Mouse (Mus musculus): ENCODE data around the gene C1ra. TPM values are rescaled to one million over a fixed set of nuclear protein-coding genes. Genes with fewer than 3 reads are reported as not detected.
"Not testable (repeated sequence)": the region's sequence is repeated elsewhere in the genome, so short reads cannot be mapped to it uniquely, and the experiment has no call there.

The C1ra gene
- polyA plus RNA-seq, 1 experiment from 2014 or later: 3.9 TPM

DNA sequence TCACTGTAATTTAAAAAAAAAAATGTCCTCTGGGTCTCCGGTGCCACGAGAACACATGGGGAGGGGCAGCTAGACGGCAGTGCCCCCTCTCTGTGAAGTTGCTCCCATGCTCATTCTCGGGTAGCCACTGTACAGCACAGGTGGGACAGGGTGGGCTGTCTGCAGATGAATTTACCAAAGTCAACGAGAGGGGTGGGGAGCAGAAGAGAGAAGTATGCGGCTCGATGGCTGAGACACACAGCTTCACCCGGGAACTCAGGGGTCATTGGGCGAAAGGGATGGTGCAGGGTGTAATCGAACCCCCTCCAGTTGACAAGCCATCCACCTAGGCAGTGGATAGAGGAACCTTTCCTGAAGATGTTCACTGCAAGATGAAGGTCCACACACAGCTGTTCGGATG, 35.4 kb upstream of the C1ra start:
- WGBS: 84% methylated on average over 11 of the region's 11 CpGs
- ATAC-seq (ENCODE audit: insufficient number of reproducible peaks, low FRiP score, low TSS enrichment, low read depth): no peak
- no peaks in the 10 kb centered on the region for H3K4me1 ChIP-seq
- no peak overlapping the region for H3K4me3 ChIP-seq
- no peak overlapping the region for H3K9ac ChIP-seq
- no peaks in the 10 kb centered on the region for H3K9me3 ChIP-seq
- H3K4me2 ChIP-seq: no peak overlapping the region
- no peaks in the 10 kb centered on the region for H3K36me3 ChIP-seq
- H3K27me3 ChIP-seq: no peaks in the 10 kb centered on the region
- H3K27ac ChIP-seq: no peak overlapping the region

DNA sequence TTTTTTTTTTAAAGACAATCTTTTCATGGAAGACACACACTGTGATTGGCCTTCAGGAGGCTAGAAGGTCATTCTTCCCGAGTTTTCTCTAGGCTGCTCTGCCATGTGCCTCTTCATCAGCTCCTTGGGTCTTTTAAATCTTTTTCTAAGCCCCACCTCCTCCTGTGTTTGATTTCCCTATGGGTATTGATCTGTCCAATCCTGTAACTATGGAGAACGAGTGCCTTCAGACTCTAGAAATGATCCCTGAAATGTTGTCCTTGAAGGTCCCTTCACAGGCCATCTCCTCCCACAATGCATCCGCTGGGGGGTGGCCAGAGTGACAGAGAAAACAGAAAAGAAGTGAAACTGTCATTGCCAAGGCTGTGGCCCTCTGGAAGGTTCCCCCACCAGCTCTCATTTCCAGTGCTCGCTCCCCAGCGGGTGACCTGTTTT, 35.0 kb upstream of the C1ra start:
- Histone ChIP-seq H3K9me3 (no peaks in the 10 kb centered on the region), H3K4me1 (no peaks in the 10 kb centered on the region), H3K27ac (no peak overlapping the region), H3K36me3 (no peaks in the 10 kb centered on the region), H3K27me3 (no peaks in the 10 kb centered on the region), H3K4me2 (no peak overlapping the region), H3K9ac (no peak overlapping the region), H3K4me3 (no peak overlapping the region)
- no peak for ATAC-seq (ENCODE audit: insufficient number of reproducible peaks, low FRiP score, low TSS enrichment, low read depth)
- WGBS: 69% methylated on average over 5 of the region's 5 CpGs

DNA sequence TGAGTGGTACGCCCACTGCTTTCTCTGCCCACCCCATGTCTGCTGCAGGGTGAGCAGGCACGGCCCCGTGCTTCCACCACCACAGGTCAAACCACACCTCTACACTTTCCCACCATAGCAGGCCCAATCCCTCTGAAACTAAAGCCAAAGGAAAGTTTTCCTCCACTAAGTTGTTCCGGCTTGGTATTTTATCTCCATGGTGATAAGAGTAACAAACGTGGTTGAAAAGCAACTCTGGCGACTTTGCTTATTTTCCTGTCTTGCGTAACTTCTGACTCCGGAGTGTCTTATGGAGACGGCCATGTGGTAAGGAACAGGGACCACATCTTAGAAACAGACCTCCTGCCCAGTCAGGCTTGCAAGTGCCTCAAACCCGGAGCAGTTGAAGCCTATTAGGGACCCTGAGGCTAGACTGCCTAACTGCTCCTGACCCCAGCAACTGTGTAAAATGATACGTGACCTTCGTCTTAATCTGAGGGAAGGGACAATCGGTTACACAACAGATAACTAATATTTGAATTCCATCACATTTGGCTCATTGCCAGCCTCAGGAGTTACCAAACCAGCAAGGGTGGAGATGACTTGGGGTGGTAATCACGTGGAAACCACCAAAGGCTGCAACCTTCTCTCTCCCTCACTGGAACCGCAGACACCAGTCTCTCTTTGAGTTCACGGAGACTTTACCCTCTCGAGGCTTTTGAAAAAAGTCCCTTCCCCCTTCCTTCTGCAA, 34.1 kb upstream of the C1ra start:
- H3K9me3 ChIP-seq: no peaks in the 10 kb centered on the region
- ATAC-seq (ENCODE audit: insufficient number of reproducible peaks, low FRiP score, low TSS enrichment, low read depth): no peak
- H3K4me2 ChIP-seq: no peak overlapping the region
- no peak overlapping the region for H3K27ac ChIP-seq
- WGBS: 52% methylated on average over 17 of the region's 17 CpGs
- no peaks in the 10 kb centered on the region for H3K36me3 ChIP-seq
- H3K27me3 ChIP-seq: no peaks in the 10 kb centered on the region
- no peak overlapping the region for H3K4me3 ChIP-seq
- H3K9ac ChIP-seq: no peak overlapping the region
- no peaks in the 10 kb centered on the region for H3K4me1 ChIP-seq

DNA sequence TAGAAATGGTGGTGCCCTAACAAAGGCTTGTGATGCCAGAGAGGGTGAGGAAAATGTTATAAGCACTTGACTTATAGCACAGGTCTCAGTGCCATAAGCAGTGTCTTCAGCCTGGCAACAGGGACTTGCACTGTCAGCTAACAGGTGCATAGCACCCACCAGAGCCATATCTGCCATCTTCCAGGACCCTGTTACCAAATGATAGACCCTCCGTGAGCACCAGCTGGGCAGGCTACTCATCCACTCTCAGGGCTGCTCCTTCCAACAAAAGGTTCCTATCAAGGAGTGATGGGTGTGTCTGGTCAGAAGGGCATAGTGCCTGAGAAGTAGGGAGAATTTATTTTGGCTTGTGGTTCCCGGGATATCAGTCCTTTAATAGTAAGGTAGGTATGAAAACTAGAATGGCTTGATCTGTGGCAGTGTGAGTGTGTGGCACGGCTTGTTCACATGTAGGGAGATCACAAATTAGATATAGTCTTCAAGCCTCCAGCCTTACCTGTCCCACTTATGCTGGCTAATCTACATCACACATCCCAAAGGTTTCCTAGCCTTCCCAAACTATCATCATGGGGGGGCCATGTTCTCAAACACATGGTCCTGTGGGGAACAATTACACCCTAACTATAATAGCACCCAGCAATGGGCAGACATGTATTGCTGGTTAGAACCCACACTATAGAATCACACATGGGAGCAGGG, 33.2 kb upstream of the C1ra start:
- no peak for ATAC-seq (ENCODE audit: insufficient number of reproducible peaks, low FRiP score, low TSS enrichment, low read depth)
- WGBS: 80% methylated on average over 3 of the region's 3 CpGs

DNA sequence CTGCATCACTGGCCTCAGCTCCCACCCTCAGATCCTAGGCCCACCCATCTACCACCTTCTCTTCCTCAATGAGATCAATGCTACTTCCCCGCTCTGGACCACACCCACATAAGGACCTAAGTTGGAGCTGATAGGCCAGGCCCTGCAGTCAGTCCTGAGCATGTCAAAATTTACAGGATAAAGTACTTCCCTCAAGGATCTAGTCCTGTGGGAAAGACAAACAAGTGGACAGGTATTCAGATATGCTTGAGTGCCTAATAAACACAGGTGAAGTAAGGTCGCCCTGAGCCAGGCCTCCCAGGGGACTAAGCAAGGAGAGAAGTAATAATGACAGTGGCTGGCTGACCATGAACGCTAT, 32.7 kb upstream of the C1ra start:
- H3K4me3 ChIP-seq: no peak overlapping the region
- no peak overlapping the region for H3K27ac ChIP-seq
- ATAC-seq (ENCODE audit: insufficient number of reproducible peaks, low FRiP score, low TSS enrichment, low read depth): no peak
- H3K9me3 ChIP-seq: no peaks in the 10 kb centered on the region
- H3K27me3 ChIP-seq: no peaks in the 10 kb centered on the region
- H3K36me3 ChIP-seq: no peaks in the 10 kb centered on the region
- no peak overlapping the region for H3K9ac ChIP-seq
- 85% methylated on average over 3 of the region's 3 CpGs for WGBS
- no peak overlapping the region for H3K4me2 ChIP-seq
- no peaks in the 10 kb centered on the region for H3K4me1 ChIP-seq

More for the DNA sequence above, 33.2 kb upstream of the C1ra start:
- H3K27ac ChIP-seq: no peak overlapping the region
- H3K36me3 ChIP-seq: no peaks in the 10 kb centered on the region
- H3K9ac ChIP-seq: no peak overlapping the region
- no peaks in the 10 kb centered on the region for H3K9me3 ChIP-seq
- H3K27me3 ChIP-seq: no peaks in the 10 kb centered on the region
- no peak overlapping the region for H3K4me3 ChIP-seq
- H3K4me1 ChIP-seq: no peaks in the 10 kb centered on the region
- no peak overlapping the region for H3K4me2 ChIP-seq

DNA sequence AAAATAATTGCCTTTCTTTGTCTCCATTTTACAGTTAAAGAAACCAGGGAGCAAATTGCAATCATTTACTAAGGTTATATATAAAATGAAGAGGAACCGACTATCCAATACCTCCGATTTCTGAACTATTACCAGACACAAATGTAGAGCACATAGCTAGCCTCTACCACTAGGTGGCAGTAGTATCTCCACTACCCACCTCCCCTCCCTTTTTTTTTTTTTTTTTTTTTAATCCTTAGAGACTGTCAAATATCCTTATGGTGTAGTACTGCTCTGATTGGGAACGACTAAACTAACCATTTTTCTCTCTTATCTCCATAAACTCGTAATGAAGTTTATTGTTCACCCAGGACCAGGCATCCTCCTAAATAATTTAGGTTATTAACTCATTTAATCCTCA, 31.9 kb upstream of the C1ra start:
- Histone ChIP-seq H3K27ac (no peak overlapping the region), H3K4me3 (no peak overlapping the region), H3K9me3 (no peaks in the 10 kb centered on the region), H3K27me3 (no peaks in the 10 kb centered on the region), H3K9ac (no peak overlapping the region), H3K4me1 (0 out of 2 replicates have a peak, but pooled peaks cover 2% of the 10 kb centered on the region), H3K36me3 (no peaks in the 10 kb centered on the region), H3K4me2 (no peak overlapping the region)
- no peak for ATAC-seq (ENCODE audit: insufficient number of reproducible peaks, low FRiP score, low TSS enrichment, low read depth)
- WGBS: 59% methylated on average over 4 of the region's 4 CpGs

DNA sequence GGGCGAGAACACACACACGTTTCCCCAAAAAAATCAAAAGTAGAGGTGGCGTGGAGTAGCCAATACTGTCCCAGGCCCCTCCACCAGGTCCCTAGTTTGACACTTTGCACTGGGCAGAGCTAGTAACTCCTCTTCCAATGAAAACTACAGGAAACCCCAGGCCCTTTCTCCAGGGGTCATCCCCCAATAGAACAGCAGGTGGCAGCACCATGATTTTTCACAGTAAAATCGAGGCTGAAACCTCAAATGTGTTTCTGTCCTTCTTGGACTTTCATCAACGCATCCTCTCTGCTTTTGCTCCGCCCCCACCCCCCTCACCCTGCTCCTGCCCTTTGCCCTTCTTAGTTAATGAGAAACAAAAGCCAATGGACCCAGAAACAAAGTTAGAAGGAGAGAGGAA, 30.6 kb upstream of the C1ra start:
- no peak for ATAC-seq (ENCODE audit: insufficient number of reproducible peaks, low FRiP score, low TSS enrichment, low read depth)
- Histone ChIP-seq H3K9ac (no peak overlapping the region), H3K9me3 (no peaks in the 10 kb centered on the region), H3K27ac (no peak overlapping the region), H3K4me3 (no peak overlapping the region), H3K4me2 (no peak overlapping the region), H3K27me3 (no peaks in the 10 kb centered on the region), H3K4me1 (0 out of 2 replicates have a peak, but pooled peaks cover 4% of the 10 kb centered on the region), H3K36me3 (no peaks in the 10 kb centered on the region)
- WGBS: 27% methylated on average over 6 of the region's 6 CpGs

DNA sequence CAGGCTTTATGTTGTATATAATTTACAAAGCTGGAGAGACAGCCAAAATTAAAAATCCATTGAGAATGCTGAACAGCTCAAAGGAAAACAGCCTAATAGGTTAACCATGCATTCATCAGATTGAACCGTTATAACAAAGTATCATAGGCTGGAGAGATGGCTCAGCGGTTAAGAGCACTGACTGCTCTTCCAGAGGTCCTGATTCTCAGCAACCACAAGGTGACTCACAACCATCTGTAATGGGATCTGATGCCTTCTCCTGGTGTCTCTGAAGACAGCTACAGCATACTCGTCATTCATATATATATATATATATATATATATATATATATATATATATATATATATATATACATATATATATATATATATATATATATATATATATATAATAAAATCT, 28.4 kb upstream of the C1ra start:
- H3K4me3 ChIP-seq; H3K36me3 ChIP-seq; H3K4me1 ChIP-seq; H3K27me3 ChIP-seq; ATAC-seq (ENCODE audit: insufficient number of reproducible peaks, low FRiP score, low TSS enrichment, low read depth); H3K27ac ChIP-seq; H3K4me2 ChIP-seq; H3K9me3 ChIP-seq; H3K9ac ChIP-seq: not testable (repeated sequence)
- 88% methylated on average over 3 of the region's 3 CpGs for WGBS

DNA sequence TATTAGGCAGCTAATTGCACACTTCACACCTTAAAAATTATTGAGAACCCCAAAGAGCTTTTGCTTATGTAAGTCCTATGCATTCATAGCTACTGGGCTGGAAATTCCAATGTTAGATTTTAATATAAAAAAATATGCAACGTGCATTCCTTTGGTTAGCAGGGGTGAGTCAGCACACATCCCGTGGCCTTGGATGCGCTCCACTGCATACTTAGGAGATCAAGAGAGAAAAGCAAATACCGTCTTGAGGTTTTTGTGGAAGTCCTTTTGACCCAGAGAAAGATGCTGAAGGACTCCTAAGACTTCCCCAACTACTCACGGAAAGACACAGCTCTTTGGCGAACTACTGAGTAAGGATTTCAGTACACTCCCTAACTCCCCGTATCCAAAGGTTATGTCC, 27.4 kb upstream of the C1ra start:
- no peaks in the 10 kb centered on the region for H3K27me3 ChIP-seq
- no peak overlapping the region for H3K4me3 ChIP-seq
- H3K27ac ChIP-seq: no peak overlapping the region
- WGBS: 70% methylated on average over 7 of the region's 7 CpGs
- no peak overlapping the region for H3K4me2 ChIP-seq
- H3K9ac ChIP-seq: no peak overlapping the region
- ATAC-seq (ENCODE audit: insufficient number of reproducible peaks, low FRiP score, low TSS enrichment, low read depth): no peak
- no peaks in the 10 kb centered on the region for H3K36me3 ChIP-seq
- H3K9me3 ChIP-seq: no peaks in the 10 kb centered on the region
- H3K4me1 ChIP-seq: 0 out of 2 replicates have a peak, but pooled peaks cover 4% of the 10 kb centered on the region

DNA sequence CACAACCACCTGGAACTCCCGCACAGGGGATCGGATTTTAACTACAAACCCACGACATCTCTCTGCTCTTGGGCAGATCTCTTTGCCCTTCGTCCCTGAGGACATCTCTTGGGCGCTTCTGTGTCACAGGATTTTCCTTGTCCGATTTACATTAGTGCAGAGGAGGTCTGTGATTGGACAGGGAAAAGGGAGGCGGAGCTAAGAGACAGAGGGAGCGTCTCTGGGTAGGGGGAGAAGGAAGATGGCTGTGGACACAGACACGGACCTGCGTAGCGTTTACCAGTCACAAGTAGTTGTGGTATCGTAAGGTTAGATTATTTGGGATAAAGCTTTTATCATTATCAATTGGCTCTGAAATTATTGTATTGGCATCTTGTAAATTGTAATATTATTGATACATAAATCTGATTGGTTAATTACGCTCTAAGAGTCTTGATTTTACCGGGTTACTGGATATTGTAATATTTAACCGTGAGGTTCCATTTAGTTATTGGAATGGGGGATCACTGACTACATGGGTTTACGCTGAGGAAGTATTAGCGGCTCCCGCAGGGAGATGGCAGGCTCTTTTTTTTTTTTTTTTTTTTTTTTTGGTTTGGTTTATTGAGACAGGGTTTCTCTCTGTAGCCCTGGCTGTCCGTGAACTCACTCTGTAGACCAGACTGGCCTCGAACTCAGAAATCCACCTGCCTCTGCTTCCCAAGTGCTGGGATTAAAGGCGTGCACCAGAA, 26.6 kb upstream of the C1ra start:
- no peak for ATAC-seq (ENCODE audit: insufficient number of reproducible peaks, low FRiP score, low TSS enrichment, low read depth)
- H3K4me2 ChIP-seq: 0 out of 2 replicates have a peak overlapping the region, but pooled peaks have one; percentile 12

DNA sequence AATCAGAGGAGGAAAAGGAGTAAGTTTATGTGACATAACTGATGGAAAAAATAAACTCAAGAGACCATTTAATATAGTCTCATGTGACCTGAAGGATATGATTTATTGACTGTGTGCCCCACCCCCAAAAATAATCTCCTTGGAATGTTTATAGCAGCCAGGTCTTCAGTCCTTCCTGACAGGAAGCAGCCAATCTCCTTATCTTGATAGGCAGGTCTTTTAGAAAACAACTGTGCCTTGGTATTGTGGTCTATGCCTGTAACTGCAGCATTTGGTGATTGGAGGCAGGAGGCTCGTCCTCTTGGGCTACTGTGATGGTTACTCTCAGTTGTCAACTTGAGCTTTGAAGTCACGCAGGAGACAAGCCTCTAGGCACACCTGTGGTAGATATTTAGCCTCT, 24.7 kb upstream of the C1ra start:
- H3K4me1 ChIP-seq: 0 out of 2 replicates have a peak, but pooled peaks cover 4% of the 10 kb centered on the region
- H3K9ac ChIP-seq: no peak overlapping the region
- no peaks in the 10 kb centered on the region for H3K36me3 ChIP-seq
- H3K4me2 ChIP-seq: no peak overlapping the region
- WGBS: 32% methylated on average over 2 of the region's 2 CpGs
- no peaks in the 10 kb centered on the region for H3K9me3 ChIP-seq
- no peak for ATAC-seq (ENCODE audit: insufficient number of reproducible peaks, low FRiP score, low TSS enrichment, low read depth)
- H3K27ac ChIP-seq: no peak overlapping the region
- H3K4me3 ChIP-seq: no peak overlapping the region
- H3K27me3 ChIP-seq: no peaks in the 10 kb centered on the region

More for the DNA sequence above, 26.6 kb upstream of the C1ra start:
- no peak overlapping the region for H3K27ac ChIP-seq
- no peaks in the 10 kb centered on the region for H3K27me3 ChIP-seq
- no peak overlapping the region for H3K4me3 ChIP-seq
- no peaks in the 10 kb centered on the region for H3K36me3 ChIP-seq
- 0 out of 2 replicates have a peak, but pooled peaks cover 4% of the 10 kb centered on the region for H3K4me1 ChIP-seq
- 36% methylated on average over 21 of the region's 21 CpGs for WGBS
- H3K9ac ChIP-seq: no peak overlapping the region
- H3K9me3 ChIP-seq: no peaks in the 10 kb centered on the region

DNA sequence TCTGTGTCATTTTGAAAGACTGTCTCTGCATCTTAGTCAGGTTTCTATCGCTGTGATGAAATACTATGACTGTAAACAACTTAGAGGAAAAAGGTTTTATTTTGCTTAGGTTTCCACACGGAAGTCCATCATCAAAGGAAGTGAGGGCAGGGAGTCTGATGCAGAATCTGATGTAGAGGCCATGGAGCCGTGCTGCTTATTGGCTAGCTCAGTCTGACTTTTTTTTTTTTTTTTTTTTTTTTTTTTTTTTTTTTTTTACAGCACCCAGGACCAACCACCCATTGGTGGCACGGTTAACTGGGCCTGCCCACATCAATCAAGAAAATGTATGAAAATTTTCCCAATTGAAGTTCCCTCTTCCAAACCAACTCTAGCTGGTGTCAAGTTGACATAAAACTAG, 23.3 kb upstream of the C1ra start:
- H3K4me1 ChIP-seq: 0 out of 2 replicates have a peak, but pooled peaks cover 9% of the 10 kb centered on the region
- ATAC-seq (ENCODE audit: insufficient number of reproducible peaks, low FRiP score, low TSS enrichment, low read depth): no peak
- no peaks in the 10 kb centered on the region for H3K27me3 ChIP-seq
- no peak overlapping the region for H3K4me2 ChIP-seq
- 77% methylated on average over 4 of the region's 4 CpGs for WGBS
- no peak overlapping the region for H3K27ac ChIP-seq
- no peak overlapping the region for H3K4me3 ChIP-seq
- no peak overlapping the region for H3K9ac ChIP-seq
- H3K9me3 ChIP-seq: no peaks in the 10 kb centered on the region
- H3K36me3 ChIP-seq: no peaks in the 10 kb centered on the region
